Mouse (Mus musculus) duodenum, adult 2 months (tissue): Measurements from ENCODE around the gene Slc35a1. TPM values are rescaled to one million over a fixed set of nuclear protein-coding genes. Genes with fewer than 3 reads are reported as not detected.

Experiments
- polyA plus RNA-seq: library from polyadenylated mRNA; depleted of rRNA; stranded (reverse); fragments of >200 nt; gene quantifications from 2 replicates; pipeline ENCODE4 v1.2.3, GENCODE M21; 2012; ENCODE audit warnings: low replicate concordance; rRNA removed

The Slc35a1 gene
- polyA plus RNA-seq: 3.7 and 5.4 TPM in 2 replicates

DNA sequence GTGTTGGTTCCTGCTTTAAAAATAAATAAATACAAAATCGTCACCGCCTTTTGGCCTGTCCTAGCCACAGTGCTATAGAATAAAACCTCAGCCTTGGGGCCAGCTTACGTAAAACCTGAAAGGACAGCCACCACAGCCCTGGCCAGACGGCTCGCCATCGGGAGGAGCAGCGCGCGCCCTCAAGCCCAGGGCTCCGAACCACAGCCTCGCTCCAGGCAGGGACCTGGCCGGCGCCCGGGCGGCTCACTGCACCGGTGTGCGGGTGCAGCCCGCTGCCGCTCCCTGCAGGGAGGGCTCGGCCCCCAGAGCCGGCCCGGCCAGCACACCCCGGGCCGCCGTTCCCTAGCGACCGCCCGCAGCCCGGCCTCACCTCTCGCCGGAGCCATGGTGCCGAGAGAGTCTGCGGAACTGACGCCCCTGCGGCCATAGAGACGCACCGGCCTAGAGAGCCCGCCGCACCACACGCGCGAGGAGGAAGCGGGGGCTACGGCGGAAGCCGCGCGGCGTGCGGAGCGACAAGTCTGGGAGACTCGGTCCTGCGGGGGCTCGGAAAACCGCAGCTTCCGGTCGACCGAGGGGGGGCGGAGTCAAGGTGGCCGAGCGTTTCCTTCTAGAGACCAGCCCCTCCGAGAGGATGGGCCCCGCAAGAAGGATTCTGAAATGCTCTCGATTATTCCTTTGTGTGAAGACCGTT, at the start of gene Slc35a1:
TSS of gene Slc35a1 (minus strand) at position 565 of the 694 bp plus-strand sequence.

DNA sequence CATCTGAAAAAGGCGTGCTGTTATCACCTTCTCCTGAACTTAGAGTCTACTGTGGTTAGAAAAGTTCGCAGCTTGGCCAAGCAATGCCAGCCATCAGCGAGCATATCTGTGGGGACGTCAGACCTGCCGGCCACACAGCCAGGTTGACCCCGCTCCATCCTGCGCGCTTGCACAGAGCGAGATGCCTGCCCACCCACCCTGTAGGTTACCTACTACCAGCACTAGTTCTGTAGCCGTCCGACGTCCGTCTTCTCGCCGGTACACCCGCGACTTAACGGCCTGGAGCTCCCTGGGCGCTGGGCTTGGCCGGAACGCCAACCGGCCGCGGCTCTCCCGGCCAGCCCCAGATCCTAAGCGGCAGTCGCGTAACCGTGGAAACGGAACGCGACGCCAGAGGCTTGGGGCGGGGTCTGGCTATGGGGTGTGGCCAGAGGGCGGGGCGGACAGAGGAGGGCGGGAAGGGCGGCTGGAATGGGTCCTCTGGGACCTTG, 42.7 kb upstream of the Slc35a1 start, which contains the start of gene Cfap206:
TSS of gene Cfap206 (minus strand) at position 356 of the 491 bp plus-strand sequence.

DNA sequence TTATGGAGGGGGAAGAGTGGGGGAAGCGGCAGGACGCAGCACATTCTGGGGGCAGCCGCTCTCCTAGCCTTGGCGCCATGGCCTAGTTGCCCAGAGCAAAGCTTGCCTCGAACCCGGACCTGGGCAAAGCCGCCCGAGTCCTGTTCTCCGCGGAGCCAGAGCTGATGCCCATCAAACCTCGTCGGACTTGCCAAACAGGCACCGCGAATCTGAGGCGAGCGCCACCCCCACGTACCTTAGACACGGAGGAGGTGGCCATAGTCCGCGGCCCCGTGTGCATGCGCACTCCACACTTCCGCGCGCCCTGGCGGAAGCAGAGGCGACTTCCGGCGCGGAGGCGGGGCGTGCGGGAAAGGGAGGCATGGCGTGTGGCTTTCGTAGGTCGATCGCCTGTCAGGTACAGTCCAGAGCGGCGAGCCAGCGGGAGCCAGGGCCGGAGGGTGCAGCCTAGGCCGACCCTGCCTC, 72.6 kb downstream of the Slc35a1 start, which contains the start of the genes Orc3 and Rars2:
TSS of gene Orc3 (minus strand) at position 315 of the 465 bp plus-strand sequence.
TSS of gene Rars2 (plus strand) at position 328 of the 465 bp plus-strand sequence.

Other genes starting within 250 kb of the Slc35a1 start
- 11.5 and 34.2 TPM in 2 replicates for gene Akirin2, start 136.5 kb downstream of the Slc35a1 start, polyA plus RNA-seq
- gene Orc3, start 72.5 kb downstream of the Slc35a1 start, polyA plus RNA-seq: 2.5 and 3.7 TPM in 2 replicates
- gene Rars2, start 72.5 kb downstream of the Slc35a1 start, polyA plus RNA-seq: 4.1 and 5.2 TPM in 2 replicates
- not detected in 2 replicates for gene Cfap206, start 42.8 kb upstream of the Slc35a1 start, polyA plus RNA-seq
- not detected in 2 replicates for gene Gm136, start 68.8 kb upstream of the Slc35a1 start, polyA plus RNA-seq
- 0.37 and 0.50 TPM in 2 replicates for gene Smim8, start 91.0 kb upstream of the Slc35a1 start, polyA plus RNA-seq
- 0.36 and 0.47 TPM in 2 replicates for gene Zfp292, start 195.5 kb upstream of the Slc35a1 start, polyA plus RNA-seq
- gene Cga, start 206.3 kb upstream of the Slc35a1 start, polyA plus RNA-seq: not detected in 2 replicates